Mouse (Mus musculus) hindbrain, postnatal 0 days (tissue): ENCODE results near the gene Nmnat3. TPM values are rescaled to one million over a fixed set of nuclear protein-coding genes. Genes with fewer than 3 reads are reported as not detected.

ENCODE experiments used
- ATAC-seq: fragments of 200-750 bp; cut with Nextera tagmentation; 2 replicates; pipeline ENCODE4 v1.8.0; 2017; ENCODE audit warnings: mild to moderate bottlenecking, moderate TSS enrichment, moderate library complexity
- DNase-seq: peaks from one replicate; pipeline ENCODE4 v3.0.0-alpha.2; 2015; ENCODE audit warnings: low spot score
- H3K27ac ChIP-seq: fragments of 300-500 bp; sonication (generic); 2 replicates; pipeline ENCODE4 v1.5.1; 2014; ENCODE audit warnings: mild to moderate bottlenecking
- H3K27me3 ChIP-seq: fragments of 300-500 bp; sonication (generic); 2 replicates; pipeline ENCODE4 v1.6.1; 2014; ENCODE audit warnings: low read length, mixed read lengths; ENCODE audit not compliant: insufficient read depth
- H3K36me3 ChIP-seq: fragments of 300-500 bp; sonication (generic); 2 replicates; pipeline ENCODE4 v1.6.1; 2014; ENCODE audit warnings: low read length, mixed read lengths; ENCODE audit not compliant: insufficient read depth
- H3K4me1 ChIP-seq: fragments of 300-500 bp; sonication (generic); 2 replicates; pipeline ENCODE4 v1.6.1; 2014; ENCODE audit warnings: antibody characterized with exemption, low read length, mixed read lengths; ENCODE audit not compliant: insufficient read depth
- H3K4me2 ChIP-seq: fragments of 300-500 bp; sonication (generic); 2 replicates; pipeline ENCODE4 v1.6.1; 2014; ENCODE audit warnings: low read depth, mild to moderate bottlenecking, low read length, moderate library complexity, mixed read lengths
- H3K4me3 ChIP-seq: fragments of 300-500 bp; sonication (generic); 2 replicates; pipeline ENCODE4 v1.5.1; 2014; ENCODE audit warnings: low read length
- H3K9ac ChIP-seq: fragments of 300-500 bp; sonication (generic); replicated peaks from 2 replicates; pipeline ENCODE4 v1.6.1; 2014; ENCODE audit warnings: mild to moderate bottlenecking, low read length, moderate library complexity, mixed read lengths
- H3K9me3 ChIP-seq: fragments of 300-500 bp; sonication (generic); 2 replicates; pipeline ENCODE4 v1.6.1; 2016; ENCODE audit warnings: low read length, mixed read lengths
- CTCF ChIP-seq: IDR thresholded peaks from 2 replicates; pipeline ENCODE4 v1.5.1; 2016; ENCODE audit warnings: antibody characterized with exemption, control low read depth, low read depth
- WGBS: fragments of 180-500 bp; shearing (Covaris S2); extraction: QIAGEN DNeasy Blood & Tissue Kit; methylation state at CpG from one replicate; pipeline ENCODE4 v1.1.7; 2014; 5-methylcytosine and 5-hydroxymethylcytosine counted together
- polyA plus RNA-seq: library from polyadenylated mRNA; unstranded; fragments of >200 nt; fragmentation: Nextera tagmentation; extraction: Ambion mirVana; gene quantifications from 2 replicates; pipeline ENCODE4 v1.2.1, GENCODE M21; 2015
- total RNA-seq: library from RNA; depleted of rRNA; stranded (reverse); fragments of >200 nt; gene quantifications from 2 replicates; pipeline ENCODE4 v1.2.3, GENCODE M21; 2014

Nmnat3 gene
- total and polyA plus RNA-seq, 2 experiments from 2014 or later, result 1.3 to 1.5 TPM

DNA sequence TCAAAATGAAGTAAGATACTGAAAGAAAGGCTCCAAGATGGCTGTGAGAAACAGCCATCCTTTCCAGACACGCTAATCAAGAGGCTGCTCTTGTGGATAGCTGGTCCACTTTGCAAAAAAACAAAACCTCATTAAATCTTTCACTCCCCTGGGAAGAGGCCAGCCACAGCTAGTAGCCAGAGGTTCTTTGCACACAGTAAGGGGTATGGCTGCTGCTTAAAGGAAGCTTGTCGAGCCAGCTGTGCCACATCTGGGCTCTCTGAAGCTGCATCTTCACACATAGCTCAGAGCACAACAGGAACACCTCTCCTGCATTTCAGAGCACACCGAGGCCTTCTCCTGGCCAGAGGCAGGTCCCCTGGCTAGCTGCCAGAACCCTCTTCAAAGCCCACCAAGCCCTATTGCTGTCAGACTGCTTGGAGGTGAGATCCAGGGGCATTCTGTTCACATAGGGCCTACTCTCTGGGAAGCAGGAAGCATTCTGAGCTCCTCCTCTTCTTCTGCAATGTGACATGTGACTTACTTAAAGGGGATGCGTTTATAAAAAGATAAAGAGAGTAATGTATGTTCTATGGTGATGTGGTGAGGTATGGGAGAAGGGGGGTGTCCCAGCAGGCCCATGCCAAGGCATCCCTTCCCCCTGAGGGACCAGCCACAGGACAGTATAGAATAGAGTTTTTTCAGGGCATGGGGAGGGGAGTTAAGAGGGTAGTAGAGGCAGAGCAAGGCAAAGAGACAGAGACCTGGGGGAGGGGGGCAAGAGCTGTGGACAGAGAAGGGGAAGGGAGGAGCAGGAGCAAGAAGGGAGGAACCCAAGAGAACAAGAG lies 63.3 kb downstream of the Nmnat3 start:
- H3K9ac ChIP-seq, result no peak overlapping the region
- H3K4me3 ChIP-seq, result no peak overlapping the region
- no peaks in the 10 kb centered on the region for H3K4me1 ChIP-seq
- no peaks in the 10 kb centered on the region for H3K36me3 ChIP-seq
- H3K9me3 ChIP-seq, result no peaks in the 10 kb centered on the region
- H3K27ac ChIP-seq, result no peak overlapping the region
- DNase-seq, result peak; percentile 33
- no peaks in the 10 kb centered on the region for H3K27me3 ChIP-seq
- peak; percentile 61 for ATAC-seq
- 16% methylated on average over 4 of the region's 4 CpGs for WGBS
- H3K4me2 ChIP-seq, result no peak overlapping the region
- TF ChIP-seq CTCF, result no peak

DNA sequence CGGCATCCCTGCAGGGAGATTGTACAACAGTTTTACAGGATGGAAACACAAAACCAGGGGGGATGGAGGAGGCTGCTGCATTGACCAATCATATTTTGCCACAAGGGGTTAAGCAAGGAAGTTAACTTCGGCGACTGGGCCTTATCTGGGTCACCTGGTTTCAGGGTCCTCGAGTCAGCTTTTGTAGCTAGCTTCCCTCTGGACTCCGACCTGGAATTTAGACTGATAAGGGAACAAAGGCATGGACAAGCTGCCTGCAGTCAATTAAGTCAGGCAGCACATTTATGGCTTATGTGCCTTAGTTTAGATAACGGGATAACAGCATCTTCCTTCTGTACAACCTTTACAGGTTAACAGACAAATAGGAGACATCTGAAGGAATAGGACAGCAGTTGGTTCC lies 65.1 kb downstream of the Nmnat3 start:
- H3K9ac ChIP-seq, result no peak overlapping the region
- H3K36me3 ChIP-seq, result no peaks in the 10 kb centered on the region
- H3K9me3 ChIP-seq, result no peaks in the 10 kb centered on the region
- H3K4me3 ChIP-seq, result no peak overlapping the region
- no peak for ATAC-seq
- 83% methylated on average over 6 of the region's 6 CpGs for WGBS
- H3K4me1 ChIP-seq, result no peaks in the 10 kb centered on the region
- H3K4me2 ChIP-seq, result no peak overlapping the region
- H3K27ac ChIP-seq, result no peak overlapping the region
- no peak for TF ChIP-seq CTCF
- H3K27me3 ChIP-seq, result no peaks in the 10 kb centered on the region
- no peak for DNase-seq

DNA sequence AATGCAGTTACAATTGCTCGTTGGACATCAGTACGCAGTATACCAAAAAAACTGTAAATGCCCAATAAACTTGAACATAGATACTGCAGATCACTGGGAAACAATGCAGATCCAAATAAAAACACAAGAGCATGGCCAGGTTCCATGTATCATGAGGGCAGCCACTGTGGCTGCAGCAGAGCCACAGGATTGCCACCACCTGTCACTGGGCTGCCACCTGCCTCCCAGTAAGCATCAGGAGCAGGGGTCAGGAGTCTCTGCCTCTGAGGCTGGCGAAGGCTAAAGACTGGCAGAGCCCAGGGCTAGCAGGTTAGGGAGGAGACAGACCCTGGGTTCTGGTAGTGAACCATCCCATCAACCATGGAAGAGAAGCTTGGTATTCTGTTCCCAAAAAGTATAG lies 67.7 kb downstream of the Nmnat3 start:
- H3K27me3 ChIP-seq, result no peaks in the 10 kb centered on the region
- no peak overlapping the region for H3K4me3 ChIP-seq
- TF ChIP-seq CTCF, result no peak
- WGBS, result 89% methylated on average over 3 of the region's 3 CpGs
- H3K9ac ChIP-seq, result no peak overlapping the region
- ATAC-seq, result no peak
- DNase-seq, result no peak
- no peak overlapping the region for H3K27ac ChIP-seq
- no peaks in the 10 kb centered on the region for H3K36me3 ChIP-seq
- H3K4me1 ChIP-seq, result no peaks in the 10 kb centered on the region
- no peaks in the 10 kb centered on the region for H3K9me3 ChIP-seq
- H3K4me2 ChIP-seq, result no peak overlapping the region

DNA sequence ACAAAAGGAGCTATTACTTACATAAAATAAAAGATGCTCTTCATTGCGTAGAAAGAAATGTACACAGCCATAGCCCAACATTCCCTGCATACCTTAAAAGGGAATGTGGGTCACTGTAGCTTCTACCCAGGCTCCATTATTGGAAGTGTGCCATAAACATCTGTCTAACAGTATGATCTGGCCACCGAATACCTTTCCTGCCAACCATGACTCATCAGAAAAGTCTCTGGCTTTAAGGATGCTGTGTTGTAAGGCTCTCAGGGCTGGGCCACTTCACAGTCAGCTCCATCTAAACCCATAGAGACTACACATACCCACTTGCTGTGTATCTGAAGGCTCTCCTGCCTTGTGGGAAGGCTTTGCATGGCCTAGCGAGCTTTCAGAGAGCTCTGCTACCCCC lies 73.8 kb downstream of the Nmnat3 start:
- Histone ChIP-seq H3K27ac (no peak overlapping the region), H3K9me3 (no peaks in the 10 kb centered on the region), H3K4me3 (no peak overlapping the region), H3K9ac (no peak overlapping the region), H3K27me3 (no peaks in the 10 kb centered on the region), H3K4me1 (no peaks in the 10 kb centered on the region), H3K4me2 (no peak overlapping the region), H3K36me3 (no peaks in the 10 kb centered on the region)
- WGBS, result 76% methylated on average over 3 of the region's 3 CpGs
- TF ChIP-seq CTCF, result no peak
- ATAC-seq (no peak), DNase-seq (no peak)

DNA sequence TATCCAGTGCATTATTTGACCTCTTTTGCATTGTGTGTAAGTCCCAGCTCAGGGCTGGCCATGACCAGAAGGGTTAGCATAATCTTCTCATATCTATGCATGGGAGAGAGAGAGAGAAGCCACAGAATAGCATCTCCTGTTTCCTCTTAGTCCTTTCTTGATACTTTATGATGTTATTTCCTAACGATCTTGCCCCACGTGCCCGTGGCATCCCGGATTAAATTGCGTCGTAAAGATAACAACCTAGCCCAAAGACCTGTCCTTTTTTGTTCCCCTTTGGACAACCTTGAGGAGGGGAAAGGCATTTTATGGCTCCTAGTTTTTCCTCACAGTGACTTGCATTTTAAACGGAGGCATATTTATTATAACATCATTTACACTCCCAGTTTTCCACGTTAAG lies 78.8 kb downstream of the Nmnat3 start:
- WGBS, result 87% methylated on average over 8 of the region's 8 CpGs
- no peaks in the 10 kb centered on the region for H3K27me3 ChIP-seq
- no peaks in the 10 kb centered on the region for H3K9me3 ChIP-seq
- no peaks in the 10 kb centered on the region for H3K4me1 ChIP-seq
- H3K9ac ChIP-seq, result no peak overlapping the region
- no peak for ATAC-seq
- H3K27ac ChIP-seq, result no peak overlapping the region
- no peak overlapping the region for H3K4me2 ChIP-seq
- H3K36me3 ChIP-seq, result no peaks in the 10 kb centered on the region
- no peak overlapping the region for H3K4me3 ChIP-seq
- TF ChIP-seq CTCF, result no peak
- DNase-seq, result no peak

DNA sequence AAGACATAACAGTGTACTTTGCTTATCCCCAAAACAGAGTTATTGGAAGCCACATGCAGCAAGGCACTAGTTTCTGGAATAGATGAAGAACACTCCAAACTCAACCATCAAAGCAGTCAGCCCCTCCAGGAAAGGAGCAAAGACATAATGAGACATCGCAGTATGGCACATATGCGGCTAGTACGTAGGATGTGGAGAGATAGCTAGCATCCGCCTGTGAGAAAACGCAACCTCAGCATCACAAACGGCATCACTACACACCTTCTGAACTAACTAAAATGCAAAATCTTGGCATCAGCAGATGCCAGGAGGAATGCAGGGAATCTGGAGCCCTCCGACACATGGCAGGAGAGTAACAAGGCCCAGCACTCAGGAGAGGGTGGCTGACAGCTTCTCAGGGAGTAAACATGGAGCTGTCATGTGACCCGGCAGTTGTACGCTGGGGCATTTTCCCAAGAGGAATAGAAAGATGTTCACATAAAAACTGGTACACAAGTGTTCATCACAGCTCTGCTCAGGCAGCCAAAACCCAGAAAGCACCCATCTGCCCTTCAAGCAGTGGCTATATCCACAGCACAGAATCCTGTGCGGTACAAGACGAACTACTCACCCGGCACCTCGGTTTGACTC lies 80.2 kb downstream of the Nmnat3 start:
- Histone ChIP-seq H3K4me3 (no peak overlapping the region), H3K9me3 (no peaks in the 10 kb centered on the region), H3K27me3 (no peaks in the 10 kb centered on the region), H3K36me3 (no peaks in the 10 kb centered on the region), H3K9ac (no peak overlapping the region), H3K4me2 (no peak overlapping the region), H3K27ac (no peak overlapping the region), H3K4me1 (no peaks in the 10 kb centered on the region)
- ATAC-seq (no peak), DNase-seq (no peak)
- TF ChIP-seq CTCF, result no peak
- 80% methylated on average over 13 of the region's 13 CpGs for WGBS

DNA sequence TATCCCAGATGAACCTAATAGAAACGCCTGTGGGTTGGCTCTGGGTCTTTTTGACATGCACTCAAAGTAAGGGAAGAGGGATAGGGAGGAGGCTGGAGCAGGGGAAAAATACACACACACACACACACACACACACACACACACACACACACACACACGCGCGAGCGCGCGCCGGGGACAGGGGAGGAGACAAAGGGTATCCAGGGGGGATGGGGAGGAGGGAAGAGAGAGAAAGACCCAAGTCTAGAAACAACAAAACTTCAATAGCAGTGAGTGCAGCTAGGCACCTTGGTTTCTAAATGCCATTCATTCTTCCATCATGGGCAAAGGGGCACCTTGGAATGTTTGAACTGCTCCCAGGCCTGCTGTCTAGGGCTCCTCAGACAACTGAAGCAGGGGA lies 82.5 kb downstream of the Nmnat3 start:
- H3K36me3 ChIP-seq, result no peaks in the 10 kb centered on the region
- WGBS, result 38% methylated on average over 8 of the region's 8 CpGs
- ATAC-seq, result no peak
- H3K4me1 ChIP-seq, result no peaks in the 10 kb centered on the region
- no peak overlapping the region for H3K4me2 ChIP-seq
- H3K27ac ChIP-seq, result no peak overlapping the region
- no peak overlapping the region for H3K9ac ChIP-seq
- no peak for TF ChIP-seq CTCF
- H3K4me3 ChIP-seq, result no peak overlapping the region
- no peak for DNase-seq
- no peaks in the 10 kb centered on the region for H3K9me3 ChIP-seq
- H3K27me3 ChIP-seq, result no peaks in the 10 kb centered on the region
